Mouse (Mus musculus): ENCODE results near the gene Fgfr2.
"Not testable (repeated sequence)": the region's sequence is repeated elsewhere in the genome, so short reads cannot be mapped to it uniquely, and the experiment has no call there.

Fgfr2 gene

DNA sequence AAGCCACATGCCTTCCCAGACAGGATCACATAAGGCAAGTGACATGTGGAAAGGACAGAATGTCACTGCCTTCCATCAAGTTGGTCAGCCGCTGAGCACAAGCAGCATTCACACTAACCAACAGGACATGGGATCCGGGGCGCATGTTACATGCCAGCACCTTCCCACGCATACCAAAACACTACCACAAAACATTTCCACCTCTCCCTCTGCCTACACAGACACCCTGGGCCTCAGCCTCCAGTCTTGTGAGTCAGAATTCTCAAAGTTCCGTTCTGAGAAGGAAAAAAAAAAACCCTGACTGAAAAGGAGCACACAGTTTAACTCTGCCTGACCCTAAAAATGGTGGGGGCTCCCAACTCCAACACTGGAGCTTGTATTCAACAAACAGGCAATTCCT lies 2955.9 kb downstream of the Fgfr2 start:
- DNase-seq (ENCODE audit: low spot score in 2 of 2): no peak

- DNase-seq (ENCODE audit: low spot score in 2 of 2): no peak
Observed at GRCm38 (mm10) chr7:130166190-130166589, 2957.0 kb downstream of the Fgfr2 start.

DNA sequence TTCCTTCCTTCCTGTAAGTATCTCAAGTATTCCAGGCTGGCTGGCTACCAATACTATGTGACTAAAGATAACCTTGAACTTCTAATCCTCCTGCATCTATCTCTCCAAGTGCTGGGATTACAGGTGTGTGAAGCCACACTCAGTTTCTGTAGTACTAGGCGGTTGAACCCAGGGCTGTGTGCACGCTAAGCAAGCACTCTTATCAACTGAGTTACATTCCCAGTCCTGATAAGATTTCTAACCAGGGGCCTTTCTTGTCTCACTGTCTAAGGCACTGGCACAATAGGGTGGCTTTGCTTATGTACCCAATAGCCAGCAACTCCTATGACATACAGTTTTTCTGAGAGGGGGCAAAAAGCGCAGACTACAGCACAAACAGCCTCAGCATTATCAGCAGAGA lies 2957.7 kb downstream of the Fgfr2 start:
- no peak for DNase-seq (ENCODE audit: low spot score in 2 of 2)

GRCm38 (mm10) chr7:130162718-130163117 lies 2960.4 kb downstream of the Fgfr2 start:
- DNase-seq (ENCODE audit: low spot score in 2 of 2): no peak

- DNase-seq (ENCODE audit: low spot score in 2 of 2): no peak
Observed at GRCm38 (mm10) chr7:130161581-130161980, 2961.6 kb downstream of the Fgfr2 start.

DNA sequence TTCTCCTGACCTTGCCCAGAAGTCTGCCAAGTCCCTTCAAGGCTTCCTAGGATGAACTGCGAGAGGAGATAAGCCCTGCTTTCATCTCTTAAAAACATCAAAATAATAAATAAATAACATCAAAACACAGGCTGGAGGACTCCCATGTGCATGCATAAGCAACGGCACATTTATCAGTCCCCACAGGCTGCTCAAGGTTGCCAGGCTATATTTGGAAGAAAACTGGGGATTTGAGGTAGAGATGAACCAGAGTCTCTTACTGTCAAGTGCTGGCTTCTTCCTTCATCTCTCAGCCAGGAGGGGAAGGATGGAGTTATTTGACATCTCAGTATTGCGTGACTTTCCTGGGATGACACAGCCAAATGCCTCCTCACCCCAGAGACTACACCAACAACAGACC lies 2964.3 kb downstream of the Fgfr2 start:
- no peak for DNase-seq (ENCODE audit: low spot score in 2 of 2)

GRCm38 (mm10) chr7:130153363-130153969 lies 2969.7 kb downstream of the Fgfr2 start:
- no peak for DNase-seq (ENCODE audit: low spot score in 2 of 2)

DNA sequence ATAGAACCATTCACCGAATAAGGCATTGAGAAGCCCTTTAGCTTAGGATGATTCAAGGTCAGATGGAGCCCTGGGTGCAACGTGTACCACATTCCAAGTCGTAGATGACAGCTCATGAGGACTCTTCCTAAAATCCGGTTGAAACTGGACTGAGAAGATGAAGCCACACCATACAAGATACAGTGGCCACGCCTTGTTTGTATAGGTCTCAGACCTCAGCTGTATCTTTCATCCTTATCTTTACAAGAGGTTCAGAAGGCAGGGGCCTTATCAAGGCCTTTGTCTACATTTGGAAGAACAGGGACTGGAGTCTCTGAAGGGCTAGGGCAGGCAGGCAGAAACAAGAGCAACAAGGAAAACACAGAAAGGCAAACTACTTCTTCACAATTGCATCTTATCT lies 2974.2 kb downstream of the Fgfr2 start:
- no peak for DNase-seq (ENCODE audit: low spot score in 2 of 2)

GRCm38 (mm10) chr7:130147230-130147629 lies 2975.9 kb downstream of the Fgfr2 start:
- no peak for DNase-seq (ENCODE audit: low spot score in 2 of 2)

GRCm38 (mm10) chr7:130145211-130145610 lies 2977.9 kb downstream of the Fgfr2 start:
- no peak for DNase-seq (ENCODE audit: low spot score in 2 of 2)

- no peak for DNase-seq (ENCODE audit: low spot score in 2 of 2)
Observed at GRCm38 (mm10) chr7:130143371-130143770, 2979.8 kb downstream of the Fgfr2 start.

GRCm38 (mm10) chr7:130141088-130141873 lies 2981.9 kb downstream of the Fgfr2 start:
- DNase-seq (ENCODE audit: low spot score in 2 of 2): no peak

GRCm38 (mm10) chr7:130134924-130135365 lies 2988.2 kb downstream of the Fgfr2 start:
- DNase-seq (ENCODE audit: low spot score in 2 of 2): no peak

DNA sequence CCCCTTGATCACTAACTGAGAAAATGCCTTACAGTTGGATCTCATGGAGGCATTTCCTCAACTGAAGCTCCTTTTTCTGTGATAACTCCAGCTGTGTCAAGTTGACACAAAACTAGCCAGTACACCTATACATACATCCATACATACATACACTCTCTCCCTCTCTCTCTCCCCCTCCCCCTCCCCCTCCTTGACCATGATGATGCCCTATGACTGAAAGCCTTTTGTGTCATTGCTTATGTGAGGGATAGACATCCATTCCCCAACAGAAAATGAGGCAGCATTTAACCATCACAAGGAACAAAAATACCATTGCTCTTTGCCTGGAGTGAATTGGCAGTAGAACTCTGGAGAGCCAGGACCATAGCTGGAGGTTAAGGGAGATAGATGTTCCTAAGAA lies 2988.7 kb downstream of the Fgfr2 start:
- not testable (repeated sequence) for DNase-seq (ENCODE audit: low spot score in 2 of 2)

DNA sequence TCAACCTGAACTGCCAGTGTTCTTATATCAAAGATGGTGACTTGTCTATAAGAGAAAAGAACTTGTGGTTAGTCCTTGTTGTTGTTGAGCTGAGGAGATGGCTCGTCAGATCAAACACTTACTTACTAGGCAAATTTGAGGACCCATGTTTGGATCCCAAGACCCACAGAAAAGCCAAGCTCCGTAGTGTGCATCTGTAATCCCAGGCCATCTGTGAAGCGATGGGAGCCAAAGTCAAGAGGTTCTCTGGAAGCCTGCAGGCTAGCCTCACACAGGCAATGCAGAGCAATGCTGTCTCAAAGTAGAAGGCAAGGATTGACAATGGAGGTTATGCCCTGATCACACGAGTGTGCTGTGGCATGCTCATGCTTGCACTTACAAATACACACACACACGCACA lies 2992.9 kb downstream of the Fgfr2 start:
- DNase-seq (ENCODE audit: low spot score in 2 of 2): no peak

DNA sequence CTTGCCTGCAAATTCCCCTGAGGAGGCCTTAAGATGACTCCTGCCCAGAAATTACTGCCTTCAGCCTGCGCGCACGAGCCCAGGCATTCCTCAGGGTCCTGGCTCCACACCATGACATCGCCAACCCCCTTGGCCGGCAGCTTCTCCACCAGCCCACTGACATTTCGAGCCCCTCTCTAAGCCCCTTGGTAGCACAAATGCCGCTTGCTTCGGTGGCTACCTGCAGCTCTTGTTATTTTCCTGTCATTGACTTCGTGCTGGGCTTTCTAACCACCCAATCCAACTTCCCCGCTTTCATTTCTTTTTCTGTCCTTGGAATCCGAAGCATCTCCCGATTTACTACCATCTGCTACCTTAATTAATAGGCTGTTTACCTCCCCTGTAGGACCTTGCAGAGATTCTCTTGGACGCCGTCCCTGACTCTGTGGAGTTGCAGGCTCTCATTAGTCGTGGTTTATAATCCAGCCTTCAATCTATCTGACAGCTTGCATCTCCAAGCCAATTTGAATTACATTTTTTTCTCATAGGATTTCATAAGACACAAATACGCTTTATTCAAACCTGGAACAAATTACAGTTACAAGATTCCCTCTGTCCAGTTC lies 2993.7 kb downstream of the Fgfr2 start:
- DNase-seq (ENCODE audit: low spot score in 2 of 2): no peak

DNA sequence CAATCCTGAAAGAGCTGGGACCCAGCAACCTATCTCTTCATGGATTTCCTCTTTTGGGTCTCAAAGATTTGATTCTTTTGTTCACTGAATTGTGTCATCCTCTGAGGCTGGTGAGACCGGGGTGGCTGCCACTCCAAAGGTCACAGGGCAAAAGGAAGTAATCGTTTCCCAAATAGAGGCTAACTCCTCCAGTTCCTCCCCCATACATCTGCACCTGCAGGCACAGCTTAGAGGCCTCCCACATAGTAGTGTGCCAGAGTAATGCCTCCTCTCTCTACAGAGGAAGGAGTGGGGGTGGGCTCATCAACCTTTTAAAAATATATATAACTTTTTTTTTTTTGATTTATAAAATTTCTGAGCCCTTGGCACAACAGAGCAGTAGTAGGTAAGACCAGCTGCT lies 3001.6 kb downstream of the Fgfr2 start:
- no peak for DNase-seq (ENCODE audit: low spot score in 2 of 2)

DNA sequence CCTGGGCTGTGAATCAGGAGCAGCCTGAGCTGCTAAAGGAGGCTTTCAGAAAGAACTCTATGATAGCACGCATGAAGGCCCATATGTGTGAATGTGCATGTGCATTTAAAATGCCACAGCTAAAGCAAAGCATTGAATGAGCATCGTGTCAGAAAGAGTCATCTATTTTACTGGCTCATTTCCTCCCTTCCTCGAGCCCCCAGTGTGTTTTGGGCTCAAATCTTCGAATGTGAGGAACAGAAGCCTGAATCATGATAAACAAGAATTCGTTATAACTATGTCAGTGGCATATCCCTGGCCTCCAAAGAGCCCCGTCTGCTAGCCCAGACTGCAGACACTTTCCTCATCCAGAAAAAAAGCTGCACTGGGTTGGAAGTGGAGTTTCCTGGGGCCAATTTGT lies 3003.7 kb downstream of the Fgfr2 start:
- DNase-seq (ENCODE audit: low spot score in 2 of 2): no peak

- no peak for DNase-seq (ENCODE audit: low spot score in 2 of 2)
Observed at GRCm38 (mm10) chr7:130118726-130119125, 3004.4 kb downstream of the Fgfr2 start.

- DNase-seq (ENCODE audit: low spot score in 2 of 2): no peak
Observed at GRCm38 (mm10) chr7:130117466-130118123, 3005.6 kb downstream of the Fgfr2 start.

DNA sequence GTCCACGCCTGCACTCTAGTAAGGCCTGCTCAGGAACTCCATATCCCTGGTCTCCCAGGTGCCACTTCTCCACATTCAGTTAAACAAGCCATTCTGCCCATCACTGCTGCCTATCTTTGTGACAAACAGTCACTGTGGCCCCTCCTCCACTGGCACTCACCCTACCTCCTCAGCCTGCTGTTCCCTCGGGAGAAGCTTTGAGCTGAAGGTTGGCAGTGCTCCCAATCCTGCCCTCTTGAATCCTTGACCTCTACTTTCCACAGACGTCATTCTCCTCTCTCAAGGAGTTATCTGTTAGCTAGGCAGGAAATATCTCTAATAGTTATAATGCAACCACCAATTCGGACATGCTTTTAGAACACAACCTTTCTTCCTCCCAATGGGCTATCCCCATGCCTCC lies 3008.7 kb downstream of the Fgfr2 start:
- no peak for DNase-seq (ENCODE audit: low spot score in 2 of 2)
